Comparison of ENCODE assay signal across 11 mouse cellular contexts in genomic region chr2:71919227-71919647, GRCm38 (mm10). TPM values are rescaled to one million over a fixed set of nuclear protein-coding genes. Genes with fewer than 3 reads are reported as not detected.
DNase-seq lines count a peak whose midpoint lies in the region; ATAC-seq lines count a peak whose summit lies in the region.
"Had no signal": no experiment of that assay in that cellular context is flagged by ENCODE, and none has a peak within 500 bp of the region (broad histone marks: within the 10 kb centered on the region; RNA-seq: fewer than 3 reads in every experiment).

No protein-coding gene starts in this region.

- H3K9me3 ChIP-seq in kidney, embryonic 15.5 days (replicated peaks) = no peaks in the 10 kb centered on the region
- H3K9me3 ChIP-seq: G1E; liver, embryonic 13.5 days had no signal

- WGBS in kidney, embryonic 15.5 days = 42% methylated on average over 11 of the region's 11 CpGs

- no peak for DNase-seq in kidney, adult 11 months
- DNase-seq in Muller cell, postnatal 12 days (ENCODE audit: inconsistent ontology term) = peak; percentile 77
- DNase-seq in cerebellum, adult 8-10 months = peak; percentile 56
- DNase-seq in gastrocnemius, postnatal 25 days = peak; percentile 17
- no peak for DNase-seq in thymus, postnatal 10 days (ENCODE audit: low spot score in 2 of 2)
- DNase-seq in left cerebral cortex, postnatal 10 days (ENCODE audit: extremely low spot score in 1 of 2, low spot score in 2 of 2) = no peak
- DNase-seq: liver, embryonic 13.5 days had no signal

- H3K27ac ChIP-seq in kidney, embryonic 15.5 days = no peak overlapping the region
- H3K27ac ChIP-seq: liver, embryonic 13.5 days; midbrain, embryonic 12.5 days had no signal

- H3K4me1 ChIP-seq in kidney, embryonic 15.5 days = peaks cover 14% of the 10 kb centered on the region
- H3K4me1 ChIP-seq: midbrain, embryonic 12.5 days had no signal

- intact Hi-C loops in left cerebral cortex, postnatal 10 days (cut with DNase I) = no loop called here

- no peak overlapping the region for H3K4me2 ChIP-seq in kidney, embryonic 15.5 days
- H3K4me2 ChIP-seq: liver, embryonic 13.5 days; midbrain, embryonic 12.5 days had no signal

- no peaks in the 10 kb centered on the region for H3K36me3 ChIP-seq in kidney, embryonic 15.5 days
- H3K36me3 ChIP-seq: G1E; liver, embryonic 13.5 days; midbrain, embryonic 12.5 days had no signal

- H3K27me3 ChIP-seq in kidney, embryonic 15.5 days = 0 out of 2 replicates have a peak, but pooled peaks cover 2% of the 10 kb centered on the region
- H3K27me3 ChIP-seq: liver, embryonic 13.5 days; midbrain, embryonic 12.5 days had no signal

- H3K9ac ChIP-seq in kidney, embryonic 15.5 days = no peak overlapping the region
- H3K9ac ChIP-seq: liver, embryonic 13.5 days; midbrain, embryonic 12.5 days had no signal

- ATAC-seq in kidney, embryonic 15.5 days (replicated peaks; ENCODE audit: low FRiP score) = peak; percentile 67
- no peak for ATAC-seq in megakaryocyte, adult 5-6 weeks (ENCODE audit: poor library complexity, severe bottlenecking)

- H3K4me3 ChIP-seq in kidney, embryonic 15.5 days (replicated peaks) = no peak overlapping the region
- H3K4me3 ChIP-seq: liver, embryonic 13.5 days; midbrain, embryonic 12.5 days had no signal

RNA-seq across cellular contexts. Expression of gene Pdk1, which starts 46.2 kb away (rescaled TPM):
- polyA plus RNA-seq in kidney, embryonic 15.5 days (2015; fragmentation: Nextera tagmentation; extraction: Ambion mirVana) = 44.4 and 45.2 TPM in 2 replicates
- total RNA-seq in gastrocnemius, postnatal 25 days (2021) = 10 to 100 TPM; 58.0 TPM
- 10 to 100 TPM; 31.8 to 34.8 TPM for total RNA-seq in left cerebral cortex, postnatal 10 days (2021)
- 4.7 and 5.7 TPM in 2 replicates for total RNA-seq in megakaryocyte, adult 5-6 weeks (2015)
- total RNA-seq in megakaryocyte, adult 5-6 weeks (2017) = 8.6 and 19.8 TPM in 2 replicates

Comparison
In these comparisons a context has a peak if more than half of its experiments do, and no peak if none do; other contexts are left out.
1. DNase-seq: peak in Muller cell, postnatal 12 days (single experiment), cerebellum, adult 8-10 months (single experiment) and gastrocnemius, postnatal 25 days (single experiment); none in kidney, adult 11 months (single experiment), thymus, postnatal 10 days (0 of 2) and left cerebral cortex, postnatal 10 days (0 of 2).